Mouse (Mus musculus): ENCODE measurements around the gene Cyp2d9.
"Not testable (repeated sequence)": the region's sequence is repeated elsewhere in the genome, so short reads cannot be mapped to it uniquely, and the experiment has no call there.

Cyp2d9 gene

DNA sequence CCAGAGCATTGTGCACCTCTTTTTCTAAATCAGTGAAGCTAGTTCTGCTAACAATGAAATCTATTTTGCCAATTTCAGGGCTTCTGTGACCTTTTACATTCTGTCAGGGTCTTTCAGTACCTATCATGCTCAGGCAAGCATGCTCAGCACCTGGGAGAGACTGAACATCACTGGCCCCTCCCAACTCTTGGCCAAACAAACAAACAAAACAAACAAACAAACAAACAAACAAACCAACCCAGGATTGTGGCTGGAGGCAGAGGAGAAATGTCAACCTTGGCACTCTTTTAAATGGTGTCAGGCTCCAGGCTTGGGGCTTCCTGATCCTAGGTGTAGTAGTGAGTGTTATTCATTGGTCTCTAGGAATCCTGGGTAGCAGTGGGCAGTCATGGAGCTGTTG, at the start of gene Cyp2d9:
Gene Cyp2d9 (plus strand): TSS at position 301 of the 400 bp plus-strand sequence.
- in situ Hi-C loops (cut with MboI, MseI): no loop called here

DNA sequence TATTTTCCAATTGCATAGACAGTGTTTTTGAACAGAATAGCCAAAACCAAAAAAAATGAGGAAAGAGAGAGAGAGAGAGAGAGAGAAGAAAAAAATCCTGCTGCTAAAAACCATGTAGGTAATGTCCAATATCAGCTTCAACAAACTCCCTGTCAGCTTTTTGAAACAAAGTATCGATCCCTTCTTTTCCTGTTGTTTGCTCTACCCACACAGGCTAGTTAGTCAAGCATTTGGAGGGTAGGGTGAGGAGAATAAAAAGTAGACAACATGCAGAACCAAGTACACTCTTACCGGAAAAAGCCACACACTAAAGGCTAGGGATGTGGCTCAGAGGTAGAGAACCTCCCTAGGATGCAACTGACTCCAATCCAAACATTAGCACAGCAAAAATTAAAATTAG, 47.5 kb upstream of the Cyp2d9 start:
- in situ Hi-C loops (cut with MboI, MseI): no loop called here

GRCm38 (mm10) chr15:82389916-82390315, 43.3 kb upstream of the Cyp2d9 start:
- in situ Hi-C loops (cut with MboI, MseI): loop anchor here (5.0 kb wide), 1 partner anchor 62 kb away; no protein-coding TSS in a partner anchor

DNA sequence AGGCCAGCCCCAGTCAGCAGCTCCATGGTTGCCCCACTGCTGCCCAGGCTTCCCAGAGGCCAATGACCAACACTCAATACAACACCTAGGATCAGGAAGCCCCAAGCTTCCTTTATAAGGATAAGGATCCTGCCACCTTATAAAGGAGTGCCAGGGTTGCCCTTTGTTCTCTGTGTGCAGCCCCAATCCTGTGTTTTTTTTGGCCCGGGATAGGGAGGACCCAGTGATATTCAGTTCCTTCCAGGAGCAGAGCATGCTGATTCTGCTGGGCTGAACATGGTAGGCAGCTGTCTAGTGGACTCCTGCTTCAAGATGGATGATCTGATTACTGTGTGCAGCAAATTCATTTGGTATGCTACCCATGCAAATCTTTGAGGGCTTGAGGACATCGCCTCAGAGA, 39.3 kb upstream of the Cyp2d9 start, which contains the start of gene Cyp2d11:
Gene Cyp2d11 (minus strand): TSS at position 101 of the 400 bp plus-strand sequence.
- in situ Hi-C loops (cut with MboI, MseI): loop anchor here (5.0 kb wide), 1 partner anchor 58 kb away; no protein-coding TSS in a partner anchor

GRCm38 (mm10) chr15:82395955-82396354, 37.3 kb upstream of the Cyp2d9 start:
- in situ Hi-C loops (cut with MboI, MseI): not testable (repeated sequence)

DNA sequence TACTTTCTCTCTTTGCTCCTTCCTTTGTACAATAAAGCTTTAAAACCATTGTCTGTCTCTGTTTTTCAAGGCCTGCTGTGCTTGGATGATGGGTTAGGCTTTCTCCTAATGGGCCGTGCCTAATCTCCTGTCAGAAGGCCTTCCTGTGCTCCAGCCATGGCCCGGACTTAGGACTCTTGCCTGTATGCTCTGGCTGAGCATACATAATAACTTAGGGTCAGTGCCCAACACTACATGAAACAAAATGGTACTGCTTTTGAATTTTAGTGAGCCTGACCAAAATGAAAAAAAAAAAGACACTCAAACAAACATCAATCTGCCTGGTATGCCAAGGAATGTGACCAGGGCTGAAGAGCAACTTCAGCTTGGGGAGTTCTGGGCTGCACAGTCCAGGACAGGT, 31.7 kb upstream of the Cyp2d9 start:
- in situ Hi-C loops (cut with MboI, MseI): no loop called here

- in situ Hi-C loops (cut with MboI, MseI): no loop called here
Observed at GRCm38 (mm10) chr15:82402106-82402505, 31.1 kb upstream of the Cyp2d9 start.

- in situ Hi-C loops (cut with MboI, MseI): no loop called here
Observed at GRCm38 (mm10) chr15:82402741-82403140, 30.5 kb upstream of the Cyp2d9 start.

DNA sequence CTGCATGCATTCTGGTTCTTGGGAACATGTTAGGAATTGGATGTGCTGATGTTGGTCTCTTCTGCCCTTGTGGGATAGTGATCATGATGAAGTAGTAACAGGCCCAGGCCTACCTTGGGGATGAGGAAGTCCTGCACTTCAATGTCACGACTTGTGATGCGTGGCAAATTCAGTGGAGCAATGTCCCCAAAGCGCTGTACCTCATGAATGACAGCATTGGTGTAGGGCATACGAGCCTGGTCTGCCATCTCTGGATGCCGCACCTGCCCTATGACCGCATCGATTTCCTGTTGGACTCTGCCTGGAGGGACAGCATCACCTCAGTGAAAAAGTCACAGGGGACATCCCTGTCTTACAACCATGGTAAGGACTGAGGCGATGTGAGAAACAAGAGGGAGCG, 29.6 kb upstream of the Cyp2d9 start:
- in situ Hi-C loops (cut with MboI, MseI): no loop called here

- in situ Hi-C loops (cut with MboI, MseI): no loop called here
Observed at GRCm38 (mm10) chr15:82404163-82404562, 29.1 kb upstream of the Cyp2d9 start.

- in situ Hi-C loops (cut with MboI, MseI): no loop called here
Observed at GRCm38 (mm10) chr15:82406981-82407380, 26.3 kb upstream of the Cyp2d9 start, which contains the start of gene Cyp2d10. TSS of gene Cyp2d10 (minus strand) at chr15:82407195.

- in situ Hi-C loops (cut with MboI, MseI): no loop called here
Observed at GRCm38 (mm10) chr15:82407536-82407935, 25.7 kb upstream of the Cyp2d9 start.

GRCm38 (mm10) chr15:82416797-82417789, 16.1 kb upstream of the Cyp2d9 start:
- in situ Hi-C loops (cut with MboI, MseI): no loop called here

GRCm38 (mm10) chr15:82418616-82419015, 14.6 kb upstream of the Cyp2d9 start:
- in situ Hi-C loops (cut with MboI, MseI): no loop called here

GRCm38 (mm10) chr15:82422935-82423334, 10.3 kb upstream of the Cyp2d9 start:
- in situ Hi-C loops (cut with MboI, MseI): no loop called here

GRCm38 (mm10) chr15:82423471-82423870, 9.8 kb upstream of the Cyp2d9 start:
- in situ Hi-C loops (cut with MboI, MseI): no loop called here

DNA sequence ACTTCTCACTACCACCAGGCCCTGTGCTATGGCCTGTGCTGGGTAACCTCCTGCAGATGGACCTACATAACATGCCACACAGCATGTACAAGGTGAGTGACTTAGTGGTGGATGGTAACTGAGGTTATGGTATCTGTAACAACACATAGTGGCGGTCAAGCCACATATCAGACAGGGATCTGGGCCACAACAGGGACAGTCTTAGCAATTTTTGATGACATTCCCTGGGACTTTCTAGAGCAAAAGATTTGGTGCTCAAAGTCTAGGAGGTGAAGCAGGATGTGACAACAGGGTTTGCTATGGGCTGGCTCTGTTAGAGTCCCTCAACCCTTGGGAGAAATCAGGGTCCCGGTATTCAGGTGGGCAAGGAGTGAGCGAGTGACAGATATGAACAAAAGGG, 384 bp downstream of the Cyp2d9 start:
- in situ Hi-C loops (cut with MboI, MseI): no loop called here

GRCm38 (mm10) chr15:82434541-82434940, 1.3 kb downstream of the Cyp2d9 start:
- in situ Hi-C loops (cut with MboI, MseI): no loop called here

DNA sequence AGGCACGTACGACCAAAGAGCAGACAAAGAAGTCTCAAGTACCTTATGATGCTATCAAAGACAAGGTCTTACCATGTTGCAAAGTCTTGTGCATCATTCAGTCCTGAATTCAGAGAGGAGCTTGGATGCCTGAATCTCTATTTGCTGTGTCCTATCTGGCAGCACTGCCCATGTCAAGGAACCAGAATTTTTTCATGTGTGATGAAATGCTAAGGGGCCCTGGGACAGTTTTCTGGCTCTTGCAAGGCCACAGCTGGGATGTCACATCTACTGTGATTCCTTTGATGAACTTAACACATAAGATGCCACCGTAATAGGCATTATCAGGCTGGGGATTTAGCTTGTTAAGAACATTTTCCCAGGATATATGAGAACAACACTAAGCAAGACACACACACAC, 1.8 kb downstream of the Cyp2d9 start:
- in situ Hi-C loops (cut with MboI, MseI): no loop called here

DNA sequence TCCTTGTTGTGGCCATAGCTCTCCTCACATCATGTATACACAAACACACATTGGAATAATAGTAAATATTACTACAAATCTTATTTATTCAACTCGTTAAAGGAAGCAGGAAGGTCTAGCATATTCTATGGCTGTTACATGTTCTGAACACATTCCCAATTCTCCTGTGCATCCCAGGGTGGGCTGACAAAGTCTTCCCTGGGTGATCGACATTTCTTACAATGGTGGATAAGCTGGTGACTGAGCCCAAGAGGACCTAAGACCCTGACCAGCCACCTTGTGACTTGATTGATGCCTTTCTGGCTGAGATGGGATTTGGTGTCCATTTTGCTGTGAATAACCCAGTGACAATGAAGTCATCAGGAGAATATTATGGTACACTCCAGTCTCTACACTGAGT, 2.4 kb downstream of the Cyp2d9 start:
- in situ Hi-C loops (cut with MboI, MseI): no loop called here

GRCm38 (mm10) chr15:82437975-82438617, 4.9 kb downstream of the Cyp2d9 start:
- in situ Hi-C loops (cut with MboI, MseI): no loop called here

GRCm38 (mm10) chr15:82443658-82444057, 10.4 kb downstream of the Cyp2d9 start:
- in situ Hi-C loops (cut with MboI, MseI): loop anchor here in 1 of 2 experiments (5.0 kb wide), 1 partner anchor 1714 kb away; no protein-coding TSS in a partner anchor

Data from T-helper 17 cell (primary cell).